Mouse (Mus musculus) kidney, embryonic 14.5 days (tissue): ENCODE measurements at regions not wholly inside any gene's neighbourhood (a gene's known extent, or its start where the extent isn't known, plus 50 kb on each side); places are given as distances from the start of the nearest gene placed in this dataset.

Source experiments
- ATAC-seq: fragments of 200-750 bp; cut with Nextera tagmentation; 2 replicates; pipeline ENCODE4 v1.8.0; 2017; ENCODE audit warnings: moderate number of reproducible peaks, mild to moderate bottlenecking, moderate TSS enrichment, moderate library complexity; ENCODE audit not compliant: low FRiP score, low TSS enrichment
- H3K27ac ChIP-seq: fragments of 300-500 bp; sonication (generic); 2 replicates; pipeline ENCODE4 v1.5.1; 2014; ENCODE audit warnings: low read depth, mild to moderate bottlenecking, low read length, moderate library complexity, mixed read lengths
- H3K27me3 ChIP-seq: fragments of 300-500 bp; sonication (generic); 2 replicates; pipeline ENCODE4 v1.6.1; 2014; ENCODE audit warnings: mild to moderate bottlenecking, low read length; ENCODE audit not compliant: control insufficient read depth, insufficient read depth
- H3K36me3 ChIP-seq: fragments of 300-500 bp; sonication (generic); 2 replicates; pipeline ENCODE4 v1.6.1; 2014; ENCODE audit warnings: low read length, mixed read lengths; ENCODE audit not compliant: control insufficient read depth, insufficient read depth
- H3K4me1 ChIP-seq: fragments of 300-500 bp; sonication (generic); 2 replicates; pipeline ENCODE4 v1.6.1; 2014; ENCODE audit warnings: low read length, mixed read lengths; ENCODE audit not compliant: control insufficient read depth, insufficient read depth
- H3K4me2 ChIP-seq: fragments of 300-500 bp; sonication (generic); replicated peaks from 2 replicates; pipeline ENCODE4 v1.6.1; 2014; ENCODE audit warnings: low read depth, mild to moderate bottlenecking, low read length
- H3K4me3 ChIP-seq: fragments of 300-500 bp; sonication (generic); 2 replicates; pipeline ENCODE4 v1.5.1; 2014; ENCODE audit warnings: mild to moderate bottlenecking, low read length
- H3K9ac ChIP-seq: fragments of 300-500 bp; sonication (generic); 2 replicates; pipeline ENCODE4 v1.6.1; 2014; ENCODE audit warnings: low read depth, mild to moderate bottlenecking, low read length, moderate library complexity
- H3K9me3 ChIP-seq: fragments of 300-500 bp; sonication (generic); 2 replicates; pipeline ENCODE4 v1.6.1; 2016; ENCODE audit warnings: low read length; ENCODE audit not compliant: control insufficient read depth
- WGBS: fragments of 180-500 bp; shearing (Covaris S2); extraction: QIAGEN DNeasy Blood & Tissue Kit; methylation state at CpG from one replicate; pipeline ENCODE4 v1.1.7; 2014; 5-methylcytosine and 5-hydroxymethylcytosine counted together

DNA sequence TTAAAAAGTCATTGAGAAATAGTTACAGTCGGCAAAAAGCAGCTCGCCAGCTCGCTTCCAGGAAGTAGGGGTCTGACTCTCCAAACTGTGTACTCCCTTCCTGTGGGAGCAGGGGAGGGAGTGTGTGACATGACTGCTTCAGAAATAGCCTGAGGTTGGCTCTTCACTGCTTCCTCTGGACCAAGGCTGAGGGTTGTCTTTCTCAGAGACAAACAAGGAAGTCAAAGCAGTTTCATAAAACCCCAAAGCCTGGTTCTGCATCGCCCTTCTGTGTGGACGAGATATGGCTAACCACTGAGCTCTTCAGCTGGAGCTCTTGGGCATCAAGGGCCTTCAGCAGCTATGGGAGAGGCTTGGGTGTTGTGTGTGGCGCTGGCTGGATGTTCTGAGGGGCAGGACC lies 61.0 kb upstream of the Haao start:
- no peak overlapping the region for H3K4me3 ChIP-seq
- ATAC-seq = no peak
- peaks cover 7% of the 10 kb centered on the region; the same call in 1 of the 2 replicates for H3K4me1 ChIP-seq
- no peaks in the 10 kb centered on the region for H3K36me3 ChIP-seq
- no peak overlapping the region for H3K27ac ChIP-seq
- WGBS = 86% methylated on average over 6 of the region's 6 CpGs
- H3K9me3 ChIP-seq = no peaks in the 10 kb centered on the region; the same call in 1 of the 2 replicates
- no peak overlapping the region for H3K4me2 ChIP-seq
- H3K27me3 ChIP-seq = no peaks in the 10 kb centered on the region
- H3K9ac ChIP-seq = no peak overlapping the region

DNA sequence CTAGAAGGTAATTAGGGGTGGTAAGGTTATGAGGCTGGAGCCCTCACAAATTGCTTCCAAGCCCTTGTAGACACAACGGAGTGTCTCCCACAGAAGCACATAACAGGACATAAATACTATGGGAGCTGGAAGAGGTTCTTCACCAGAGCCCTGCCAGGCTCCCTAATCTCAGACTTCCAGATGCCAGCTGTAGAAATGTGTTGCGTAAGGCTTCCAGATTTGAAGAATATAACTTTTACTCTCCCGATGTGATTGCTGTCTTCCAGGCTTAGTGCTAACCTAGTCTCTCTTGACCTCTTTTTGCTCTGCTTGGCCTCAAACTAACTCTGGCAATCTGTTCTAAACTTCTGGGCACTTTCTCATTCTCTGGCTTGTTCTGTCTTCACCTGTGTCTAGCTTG lies 59.8 kb upstream of the Haao start:
- Histone ChIP-seq H3K27me3 (no peaks in the 10 kb centered on the region), H3K4me1 (peaks cover 8% of the 10 kb centered on the region; the same call in 1 of the 2 replicates), H3K4me2 (no peak overlapping the region), H3K4me3 (no peak overlapping the region), H3K27ac (no peak overlapping the region), H3K9ac (no peak overlapping the region), H3K9me3 (no peaks in the 10 kb centered on the region; the same call in 1 of the 2 replicates), H3K36me3 (no peaks in the 10 kb centered on the region)
- 91% methylated on average over 3 of the region's 3 CpGs for WGBS
- ATAC-seq = no peak

DNA sequence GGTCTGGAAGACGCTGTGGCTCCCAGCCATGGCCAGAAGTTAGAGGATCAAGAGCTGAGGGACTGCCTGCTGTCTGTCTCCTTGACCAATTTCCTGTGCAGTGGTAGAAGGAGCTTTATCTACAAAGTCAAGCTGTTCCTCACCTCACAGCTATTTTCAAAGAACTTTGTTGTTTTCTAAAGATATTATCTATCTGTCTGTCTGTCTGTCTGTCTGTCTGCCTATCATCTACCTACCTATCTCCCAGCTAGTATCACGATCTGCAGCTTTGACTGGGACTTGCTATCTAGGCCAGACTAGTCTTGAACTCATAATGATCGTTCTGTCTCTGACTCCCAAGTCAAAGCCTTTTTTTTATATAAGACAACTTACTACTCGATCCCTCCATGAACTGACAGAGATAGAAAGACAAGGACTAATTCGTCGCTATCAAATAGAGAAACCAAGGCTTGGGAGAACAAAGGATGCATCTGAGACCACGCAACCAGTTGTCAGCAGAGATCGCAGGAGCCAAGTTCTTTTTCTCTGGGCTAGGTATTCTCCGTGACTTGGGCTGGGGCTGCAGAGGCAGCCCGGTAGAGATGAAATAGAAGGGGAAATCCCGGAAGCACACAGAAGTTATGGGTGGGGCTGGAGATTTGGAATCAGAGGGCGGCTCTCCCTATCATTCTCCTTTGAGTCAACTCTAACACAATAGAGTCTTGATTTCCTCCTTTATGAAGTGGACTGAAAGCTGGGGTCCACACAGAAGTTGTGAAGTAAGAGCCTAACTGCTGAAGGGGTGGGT lies 59.2 kb upstream of the Haao start:
- ATAC-seq = no peak
- Histone ChIP-seq H3K4me1 (peaks cover 14% of the 10 kb centered on the region; the same call in 1 of the 2 replicates), H3K27ac (no peak overlapping the region), H3K9ac (no peak overlapping the region), H3K4me3 (no peak overlapping the region), H3K4me2 (no peak overlapping the region), H3K9me3 (no peaks in the 10 kb centered on the region; the same call in 1 of the 2 replicates), H3K27me3 (no peaks in the 10 kb centered on the region), H3K36me3 (no peaks in the 10 kb centered on the region)
- WGBS = 86% methylated on average over 12 of the region's 12 CpGs

DNA sequence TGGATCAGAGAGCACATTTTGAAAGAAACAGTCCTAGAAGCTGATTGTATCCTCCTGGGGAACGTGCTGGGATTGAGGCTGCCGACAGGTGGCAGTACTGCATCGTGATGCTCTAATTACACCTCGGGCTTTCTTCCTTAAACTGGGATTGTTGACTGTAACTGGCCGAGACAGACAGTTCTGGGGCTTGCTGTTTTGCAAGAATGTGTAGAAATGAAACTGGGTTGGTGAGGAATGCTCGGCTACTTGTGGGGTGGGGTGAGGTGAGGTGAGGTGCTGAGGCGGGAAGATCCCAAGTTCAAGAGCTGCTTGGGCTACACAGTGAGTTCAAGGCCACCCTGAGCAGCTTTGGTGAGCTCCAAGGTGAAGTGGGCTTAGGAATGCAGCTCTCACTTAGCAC lies 55.7 kb upstream of the Haao start:
- H3K9ac ChIP-seq = no peak overlapping the region
- no peaks in the 10 kb centered on the region for H3K36me3 ChIP-seq
- H3K4me3 ChIP-seq = no peak overlapping the region
- H3K9me3 ChIP-seq = no peaks in the 10 kb centered on the region; the same call in 1 of the 2 replicates
- 0 out of 2 replicates have a peak overlapping the region, but pooled peaks have one; percentile 18 for H3K27ac ChIP-seq
- H3K4me2 ChIP-seq = no peak overlapping the region
- ATAC-seq = peak; percentile 75
- H3K27me3 ChIP-seq = no peaks in the 10 kb centered on the region
- H3K4me1 ChIP-seq = peaks cover 16% of the 10 kb centered on the region; the same call in 1 of the 2 replicates
- 4% methylated on average over 7 of the region's 7 CpGs for WGBS

DNA sequence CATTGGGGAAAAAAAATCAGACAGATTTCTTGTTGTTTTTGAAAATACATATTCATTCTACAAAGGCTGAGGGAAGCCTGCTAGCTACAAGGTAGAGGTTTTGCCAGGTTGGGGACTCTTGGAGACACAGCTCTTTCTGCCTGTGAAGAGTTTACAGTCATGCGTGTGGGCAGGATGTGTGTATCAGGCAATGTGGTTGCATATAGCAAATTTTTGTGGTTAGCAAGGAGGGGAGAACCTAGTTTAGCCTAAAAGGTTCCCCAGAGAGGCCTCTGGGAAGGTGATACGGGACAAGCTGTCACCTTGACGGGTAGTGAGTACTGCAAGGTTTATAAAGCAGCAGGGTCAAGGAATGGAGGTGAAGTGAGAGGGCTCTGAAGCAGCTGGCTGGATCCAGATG lies 54.8 kb upstream of the Haao start:
- no peak overlapping the region for H3K4me2 ChIP-seq
- H3K9ac ChIP-seq = no peak overlapping the region
- no peaks in the 10 kb centered on the region for H3K27me3 ChIP-seq
- H3K36me3 ChIP-seq = no peaks in the 10 kb centered on the region
- H3K4me1 ChIP-seq = peaks cover 22% of the 10 kb centered on the region; the same call in 1 of the 2 replicates
- no peak overlapping the region for H3K27ac ChIP-seq
- no peak overlapping the region for H3K4me3 ChIP-seq
- no peaks in the 10 kb centered on the region; the same call in 1 of the 2 replicates for H3K9me3 ChIP-seq
- WGBS = 55% methylated on average over 3 of the region's 3 CpGs
- ATAC-seq = no peak

DNA sequence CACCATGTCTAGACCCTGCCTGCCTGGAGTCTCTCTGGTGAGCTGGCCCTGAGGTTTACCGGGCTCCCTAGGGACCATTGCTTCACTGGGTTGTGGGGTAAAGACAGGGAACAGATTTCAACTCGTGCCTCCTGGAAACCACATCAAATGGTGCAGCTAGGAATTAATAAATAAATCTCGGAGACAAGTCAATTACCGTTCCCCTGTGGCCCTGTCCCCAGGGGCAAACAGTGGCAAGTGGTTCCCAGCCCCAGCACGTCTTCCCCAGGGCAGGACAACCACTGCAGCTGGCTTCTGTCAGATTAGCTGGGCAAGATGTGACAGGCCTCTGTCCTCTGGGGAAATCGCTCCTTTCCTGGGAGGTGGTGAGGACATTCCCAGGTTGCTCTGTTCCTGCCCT lies 54.3 kb upstream of the Haao start:
- Histone ChIP-seq H3K36me3 (no peaks in the 10 kb centered on the region), H3K4me2 (no peak overlapping the region), H3K4me3 (no peak overlapping the region), H3K9me3 (no peaks in the 10 kb centered on the region), H3K27ac (no peak overlapping the region), H3K27me3 (no peaks in the 10 kb centered on the region), H3K4me1 (peaks cover 27% of the 10 kb centered on the region; the same call in 1 of the 2 replicates), H3K9ac (no peak overlapping the region)
- peak; percentile 25; the same call in 1 of the 2 replicates for ATAC-seq
- WGBS = 32% methylated on average over 6 of the region's 6 CpGs

DNA sequence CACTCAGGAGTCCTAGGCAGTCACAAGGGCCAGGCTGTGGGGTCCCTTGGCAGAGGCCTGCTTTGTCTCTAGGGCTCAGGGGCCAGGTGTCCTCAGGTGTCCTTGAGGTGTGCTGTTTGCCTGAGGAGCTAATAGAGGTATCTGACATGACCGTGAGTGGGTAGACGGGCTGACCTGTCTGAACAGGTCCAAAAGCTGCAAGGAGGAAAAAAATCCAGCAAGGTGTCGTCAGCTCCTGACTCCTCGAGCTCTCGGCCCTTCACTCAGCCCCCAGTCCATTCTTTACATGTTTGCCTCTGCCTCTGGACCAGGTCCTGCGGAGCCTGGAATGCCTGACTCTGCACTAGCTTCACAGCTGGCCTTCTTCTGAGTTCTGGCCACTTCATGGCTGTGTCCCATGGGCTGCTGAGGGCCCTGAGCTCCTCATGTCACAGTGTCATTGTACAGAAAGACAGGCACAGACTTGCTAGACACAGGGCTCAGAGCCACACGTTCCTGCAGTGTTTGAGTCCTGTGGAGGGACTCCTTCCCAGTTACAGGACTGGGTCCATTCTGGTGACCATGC lies 51.9 kb upstream of the Haao start:
- no peaks in the 10 kb centered on the region for H3K36me3 ChIP-seq
- 72% methylated on average over 7 of the region's 7 CpGs for WGBS
- no peaks in the 10 kb centered on the region for H3K27me3 ChIP-seq
- no peaks in the 10 kb centered on the region for H3K9me3 ChIP-seq
- no peak overlapping the region for H3K4me2 ChIP-seq
- H3K4me3 ChIP-seq = no peak overlapping the region
- no peak overlapping the region for H3K27ac ChIP-seq
- ATAC-seq = no peak
- peaks cover 40% of the 10 kb centered on the region for H3K4me1 ChIP-seq
- H3K9ac ChIP-seq = no peak overlapping the region

DNA sequence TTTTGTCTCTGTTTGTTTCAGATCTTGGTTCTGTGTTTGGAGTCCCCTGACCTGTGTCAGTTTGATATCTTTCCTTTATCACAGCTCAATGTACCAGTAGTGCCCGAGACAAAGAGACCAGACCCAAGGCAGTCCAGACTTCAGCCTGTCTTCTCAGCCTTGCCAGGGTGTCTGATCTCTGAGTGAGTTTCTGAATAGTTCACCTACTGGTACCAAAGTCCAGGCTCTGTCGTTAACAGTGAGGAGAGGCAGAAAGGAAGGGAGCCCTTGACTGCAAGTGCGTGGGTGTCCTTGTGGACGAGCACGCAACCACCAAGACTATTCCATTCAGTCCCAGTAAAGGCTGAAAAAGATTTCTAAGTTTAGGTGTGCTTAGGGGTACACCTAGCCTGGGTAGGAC lies 50.8 kb upstream of the Haao start:
- Histone ChIP-seq H3K9ac (no peak overlapping the region), H3K27ac (no peak overlapping the region), H3K36me3 (no peaks in the 10 kb centered on the region), H3K4me2 (no peak overlapping the region), H3K4me1 (peaks cover 40% of the 10 kb centered on the region), H3K4me3 (no peak overlapping the region), H3K9me3 (no peaks in the 10 kb centered on the region), H3K27me3 (no peaks in the 10 kb centered on the region)
- WGBS = 81% methylated on average over 5 of the region's 5 CpGs
- no peak for ATAC-seq
